Mouse (Mus musculus) lung, postnatal 0 days (tissue): ENCODE data around the gene Csrnp3.

Experiments
- CTCF ChIP-seq: IDR thresholded peaks from 2 replicates; pipeline ENCODE4 v1.5.1; 2016; ENCODE audit warnings: antibody characterized with exemption, mild to moderate bottlenecking
- EP300 ChIP-seq: IDR thresholded peaks from 2 replicates; pipeline ENCODE4 v1.6.1; 2016; ENCODE audit warnings: antibody characterized with exemption, mild to moderate bottlenecking, control low read depth

DNA sequence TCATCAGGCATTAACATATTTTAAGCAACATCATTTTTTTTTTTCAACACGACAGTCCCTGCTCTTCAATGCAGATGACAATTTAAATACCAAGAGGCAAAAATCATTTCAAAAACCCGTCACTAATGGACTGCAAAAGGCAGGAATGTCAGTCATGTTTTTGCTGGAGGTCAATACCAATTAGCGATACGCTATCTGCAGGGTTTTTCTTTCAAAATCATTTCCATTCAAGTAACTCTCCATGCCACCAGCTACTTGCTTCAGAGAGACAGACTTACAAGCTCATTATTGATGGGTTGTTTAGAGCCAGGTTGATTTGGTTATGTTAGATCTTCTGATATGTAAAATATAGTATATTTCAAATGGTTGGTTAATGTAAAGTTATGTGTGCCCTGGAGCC lies 145.2 kb downstream of the Csrnp3 start:
- TF ChIP-seq CTCF (no peak), EP300 (no peak)
